Mouse (Mus musculus) bone marrow macrophage, adult 2 months (primary cell): ENCODE results near the gene Nynrin. TPM values are rescaled to one million over a fixed set of nuclear protein-coding genes. Genes with fewer than 3 reads are reported as not detected.
A peak's percentile ranks its signal among the peaks of the same experiment; 100 is the strongest.

Experiments
- H3K27ac ChIP-seq: 2 replicates; pipeline ENCODE4 v1.5.1; 2012; ENCODE audit warnings: low read depth, low read length; ENCODE audit not compliant: insufficient read depth
- H3K4me1 ChIP-seq: 2 replicates; pipeline ENCODE4 v1.6.1; 2012; ENCODE audit warnings: low read length; ENCODE audit not compliant: control insufficient read depth, insufficient read depth
- H3K4me3 ChIP-seq: 2 replicates; pipeline ENCODE4 v1.5.1; 2012; ENCODE audit warnings: mild to moderate bottlenecking, low read length, moderate library complexity; ENCODE audit not compliant: insufficient read depth
- CTCF ChIP-seq: IDR thresholded peaks from 2 replicates; pipeline ENCODE4 v1.5.1; 2012; ENCODE audit warnings: low read depth, mild to moderate bottlenecking, low read length, moderate library complexity
- POLR2A ChIP-seq: IDR thresholded peaks from 2 replicates; pipeline ENCODE4 v1.6.1; 2012; ENCODE audit warnings: mild to moderate bottlenecking, low read depth, low read length, borderline replicate concordance
- polyA plus RNA-seq: library from polyadenylated mRNA; stranded (reverse); fragments of >200 nt; gene quantifications from 2 replicates; pipeline ENCODE4 v1.2.4, GENCODE M21; 2012; ENCODE audit not compliant: missing spikeins, insufficient read depth, insufficient read length

Gene Nynrin
- polyA plus RNA-seq, 1 experiment, result 3.2 TPM

DNA sequence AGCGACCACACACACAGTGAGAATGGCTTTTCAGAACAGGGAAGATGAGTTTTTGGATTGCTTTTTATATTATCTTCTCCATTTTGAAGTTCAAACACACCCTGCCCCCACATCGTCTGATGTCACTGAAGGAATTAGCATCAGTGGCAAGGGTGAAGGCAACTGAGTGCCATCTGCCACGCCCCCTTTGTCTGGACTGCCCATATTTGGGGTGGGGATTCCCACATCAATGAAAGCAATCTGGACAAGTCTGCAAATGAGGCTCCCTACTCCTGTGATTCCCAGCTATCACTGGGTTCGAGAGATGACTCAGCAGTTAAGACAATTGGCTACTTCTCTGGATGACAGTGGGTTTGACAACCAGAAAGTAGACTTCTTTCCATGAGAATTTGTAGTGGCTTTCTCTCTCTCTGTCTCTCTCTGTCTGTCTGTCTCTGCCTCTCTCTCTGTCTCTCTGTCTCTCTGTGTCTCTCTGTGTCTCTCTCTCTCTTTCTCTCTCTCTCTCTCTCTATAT lies 12.9 kb upstream of the Nynrin start:
- Histone ChIP-seq H3K27ac (no peak overlapping the region), H3K4me1 (no peaks in the 10 kb centered on the region; the same call in 1 of the 2 replicates), H3K4me3 (no peak overlapping the region)
- no peak for TF ChIP-seq CTCF
- no peak for TF ChIP-seq POLR2A

DNA sequence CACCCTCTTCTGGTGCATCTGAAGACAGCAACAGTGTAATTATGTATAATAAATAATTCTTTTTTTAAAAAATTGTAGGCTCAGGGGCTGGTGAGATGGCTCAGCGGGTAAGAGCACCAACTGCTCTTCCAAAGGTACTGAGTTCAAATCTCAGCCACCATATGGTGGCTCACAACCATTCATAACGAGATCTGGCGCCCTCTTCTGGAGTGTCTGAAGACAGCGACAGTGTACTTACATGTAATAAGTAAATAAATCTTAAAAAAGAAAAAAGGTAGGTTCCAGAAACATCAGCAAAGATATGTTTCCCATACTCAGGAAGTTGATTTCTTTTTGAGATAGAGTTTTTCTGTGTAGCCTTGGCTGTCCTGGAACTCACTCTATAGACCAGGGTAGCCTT lies 11.0 kb upstream of the Nynrin start:
- Histone ChIP-seq H3K27ac (no peak overlapping the region), H3K4me3 (no peak overlapping the region), H3K4me1 (no peaks in the 10 kb centered on the region; the same call in 1 of the 2 replicates)
- TF ChIP-seq POLR2A (no peak), CTCF (no peak)

DNA sequence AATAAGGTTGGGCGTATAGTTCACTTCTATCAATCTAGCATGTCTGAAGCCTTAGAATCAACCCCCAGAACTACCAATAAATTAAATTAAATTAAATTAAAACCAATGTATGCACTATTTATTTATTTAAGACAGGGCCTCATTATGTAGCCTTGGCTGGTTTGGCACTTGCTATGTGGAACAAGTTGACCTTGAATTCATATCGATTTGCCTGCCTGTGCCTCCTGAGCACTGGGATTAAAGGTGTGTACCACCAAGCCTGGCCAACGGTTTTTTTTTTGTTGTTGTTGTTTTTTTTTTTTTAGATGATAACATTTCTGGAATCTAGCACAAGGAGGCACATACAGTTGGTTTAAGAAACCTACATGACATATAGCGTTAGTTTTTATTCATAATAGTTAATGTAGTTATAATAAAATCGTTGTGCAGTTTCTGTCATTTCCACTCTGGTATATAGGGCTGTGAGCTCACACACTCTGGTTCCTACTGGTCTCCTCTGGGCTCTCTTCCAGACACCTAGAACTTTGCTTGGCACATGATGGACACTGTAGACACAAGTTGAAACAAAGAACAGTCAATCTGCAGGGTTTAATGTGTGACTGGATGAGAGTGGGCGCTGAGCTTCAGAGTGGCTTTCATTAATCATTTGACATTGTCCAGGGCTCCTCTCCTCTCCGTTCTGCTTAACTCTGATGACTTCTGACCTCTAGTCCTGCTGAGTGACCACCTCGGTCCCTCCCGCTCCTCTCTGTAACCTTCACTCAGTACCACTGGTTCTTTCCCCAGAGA lies 8.1 kb upstream of the Nynrin start:
- H3K27ac ChIP-seq, result no peak overlapping the region
- no peak for TF ChIP-seq CTCF
- no peak for TF ChIP-seq POLR2A
- H3K4me1 ChIP-seq, result no peaks in the 10 kb centered on the region; the same call in 1 of the 2 replicates
- no peak overlapping the region for H3K4me3 ChIP-seq

DNA sequence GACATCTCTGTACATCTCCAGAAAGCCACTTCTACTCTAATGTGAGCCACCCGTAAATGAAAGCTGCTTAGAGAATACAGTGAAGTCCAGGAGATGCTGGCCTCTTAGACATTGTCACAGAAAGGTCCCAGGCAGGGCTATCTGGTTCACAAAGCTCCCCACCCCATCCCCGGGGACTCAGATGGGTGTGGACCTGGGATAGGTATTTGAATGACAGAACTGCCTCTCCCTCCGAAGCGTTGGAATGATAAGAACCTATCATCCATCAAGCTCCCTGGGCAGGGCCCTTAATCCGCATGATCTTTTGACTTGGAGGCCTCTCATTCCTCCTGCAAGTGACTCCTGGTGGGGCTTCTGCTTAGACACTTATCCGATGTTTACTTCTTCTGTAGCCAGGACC lies 2.9 kb upstream of the Nynrin start:
- TF ChIP-seq CTCF, result no peak
- no peak for TF ChIP-seq POLR2A
- no peak overlapping the region for H3K4me3 ChIP-seq
- H3K27ac ChIP-seq, result no peak overlapping the region
- H3K4me1 ChIP-seq, result 0 out of 2 replicates have a peak, but pooled peaks cover 3% of the 10 kb centered on the region

DNA sequence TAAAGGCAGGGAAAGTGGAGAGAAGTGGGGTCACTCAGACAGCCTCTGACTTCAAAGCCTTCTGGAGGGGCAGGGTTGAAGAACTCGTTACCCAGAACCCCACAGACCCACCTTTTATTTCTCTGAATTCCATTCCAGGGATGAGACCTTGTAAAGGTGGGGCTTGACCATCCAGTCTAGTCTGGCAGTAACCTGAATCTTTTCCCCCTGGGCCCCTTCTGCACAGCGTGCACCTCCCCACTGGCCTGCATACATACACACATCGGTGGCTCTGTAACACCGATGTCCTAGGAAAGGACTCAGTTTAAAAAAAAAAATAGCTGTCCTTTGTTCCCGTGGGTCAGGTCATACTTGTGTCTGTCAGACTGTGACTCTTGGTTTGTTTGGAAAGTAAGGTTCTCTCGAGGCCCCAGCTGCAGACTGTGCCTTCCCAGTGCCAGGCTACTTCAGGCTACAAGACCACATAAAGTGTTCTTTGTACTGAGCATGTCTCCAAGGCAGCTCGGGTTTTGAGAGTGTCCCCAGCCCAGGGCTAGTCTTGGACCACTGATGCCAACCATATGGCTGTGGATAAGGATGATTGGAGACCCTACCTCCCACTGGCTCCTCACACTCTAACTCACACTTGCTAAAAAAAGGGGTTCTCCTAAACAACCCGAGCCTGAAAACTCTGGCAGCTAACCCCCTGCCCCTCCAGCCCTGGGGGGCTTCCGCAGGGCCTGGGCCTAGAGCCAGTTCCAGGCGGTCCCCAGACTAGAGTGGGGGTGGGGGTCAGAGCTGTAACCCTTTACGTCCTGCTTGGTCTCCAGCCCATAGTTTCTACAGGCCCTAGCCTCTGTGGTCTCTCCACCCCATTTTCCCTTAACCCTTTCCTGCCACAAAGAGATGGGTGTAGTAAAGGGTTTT lies 911 bp upstream of the Nynrin start:
- Histone ChIP-seq H3K4me1 (0 out of 2 replicates have a peak, but pooled peaks cover 3% of the 10 kb centered on the region), H3K4me3 (no peak overlapping the region), H3K27ac (no peak overlapping the region)
- TF ChIP-seq CTCF, result no peak
- TF ChIP-seq POLR2A, result no peak

DNA sequence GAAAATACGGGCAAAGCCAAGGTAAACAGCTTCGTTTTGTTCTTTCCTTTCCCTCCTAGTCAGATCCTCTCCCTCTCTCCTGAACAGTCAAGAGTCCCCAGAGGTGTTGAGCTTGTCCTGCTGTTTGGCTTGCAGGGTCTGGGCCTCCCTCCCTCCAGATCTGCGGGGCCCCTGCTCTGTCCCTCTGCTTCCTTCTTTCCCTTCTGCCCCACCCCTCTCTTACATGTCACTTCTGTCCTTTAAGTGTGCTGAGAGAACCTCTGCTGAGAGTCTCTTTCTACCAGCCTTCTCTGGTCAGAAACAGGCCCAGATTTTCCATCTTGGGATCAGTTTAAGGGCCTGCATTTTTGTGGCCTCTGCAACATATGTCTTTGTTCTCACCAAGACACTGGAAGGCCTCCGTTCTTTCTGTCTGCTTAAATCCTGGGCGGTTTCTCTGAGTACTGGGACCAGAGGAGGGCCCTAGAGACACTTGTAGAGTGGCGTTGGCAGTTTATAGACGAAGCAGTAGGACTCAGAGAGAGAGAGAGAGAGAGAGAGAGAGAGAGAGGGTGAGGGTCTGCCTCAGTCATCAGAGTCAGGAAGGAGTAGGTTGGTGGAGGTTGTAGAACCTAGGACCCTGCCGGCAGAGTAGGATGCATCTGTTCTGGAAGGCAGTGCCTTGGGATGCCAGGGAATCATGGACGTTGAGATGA lies 743 bp downstream of the Nynrin start:
- no peak overlapping the region for H3K27ac ChIP-seq
- peak overlapping the region; percentile 45 for H3K4me3 ChIP-seq
- TF ChIP-seq POLR2A (no peak), CTCF (no peak)
- H3K4me1 ChIP-seq, result 0 out of 2 replicates have a peak, but pooled peaks cover 3% of the 10 kb centered on the region

DNA sequence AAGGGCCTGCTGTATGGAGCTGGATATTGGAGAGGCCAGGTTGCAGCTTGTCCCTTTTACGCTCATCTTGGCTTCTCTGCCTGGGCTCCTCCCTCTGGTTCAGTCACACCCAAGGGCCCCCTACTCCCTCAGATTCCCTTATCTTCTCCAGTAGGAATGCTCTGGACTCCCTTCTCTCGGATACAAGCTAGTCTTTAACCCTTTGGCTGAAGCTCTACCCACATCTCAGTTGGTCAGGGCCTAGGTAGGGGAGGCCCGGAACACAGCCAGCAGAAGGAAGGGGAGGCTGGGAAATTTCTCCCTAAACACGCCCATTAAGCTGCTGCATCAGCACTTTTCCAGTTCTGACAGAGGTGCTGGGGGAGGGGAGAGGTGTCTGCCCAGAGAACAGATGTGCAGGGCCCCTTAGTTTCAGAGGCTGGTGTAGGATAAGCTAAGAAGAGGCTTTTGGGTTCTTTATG lies 1.3 kb downstream of the Nynrin start:
- no peak overlapping the region for H3K4me3 ChIP-seq
- TF ChIP-seq POLR2A (no peak), CTCF (no peak)

DNA sequence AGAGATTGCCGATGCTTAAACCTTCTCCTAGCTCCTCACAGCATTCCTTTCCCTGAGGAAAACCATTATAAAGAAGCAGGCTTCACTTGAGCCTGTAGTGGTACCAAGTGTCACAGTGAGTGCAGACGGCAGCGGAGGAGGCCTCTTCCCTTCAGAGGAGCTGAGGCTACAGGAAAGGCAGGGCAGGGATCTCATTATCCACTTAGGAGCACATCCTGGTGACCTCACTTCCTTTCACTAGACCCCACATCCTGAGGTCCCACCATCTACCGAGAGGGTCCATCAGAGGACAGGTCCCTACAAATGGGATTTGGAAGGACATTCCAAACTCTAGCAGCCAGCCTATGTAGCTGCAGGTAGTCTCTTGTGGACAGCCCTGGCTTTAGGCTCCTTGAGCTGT lies 3.8 kb downstream of the Nynrin start:
- 0 out of 2 replicates have a peak, but pooled peaks cover 3% of the 10 kb centered on the region for H3K4me1 ChIP-seq
- no peak overlapping the region for H3K27ac ChIP-seq
- H3K4me3 ChIP-seq, result no peak overlapping the region
- TF ChIP-seq POLR2A, result no peak
- TF ChIP-seq CTCF, result no peak

More for the DNA sequence above, 1.3 kb downstream of the Nynrin start:
- 0 out of 2 replicates have a peak, but pooled peaks cover 3% of the 10 kb centered on the region for H3K4me1 ChIP-seq
- no peak overlapping the region for H3K27ac ChIP-seq

DNA sequence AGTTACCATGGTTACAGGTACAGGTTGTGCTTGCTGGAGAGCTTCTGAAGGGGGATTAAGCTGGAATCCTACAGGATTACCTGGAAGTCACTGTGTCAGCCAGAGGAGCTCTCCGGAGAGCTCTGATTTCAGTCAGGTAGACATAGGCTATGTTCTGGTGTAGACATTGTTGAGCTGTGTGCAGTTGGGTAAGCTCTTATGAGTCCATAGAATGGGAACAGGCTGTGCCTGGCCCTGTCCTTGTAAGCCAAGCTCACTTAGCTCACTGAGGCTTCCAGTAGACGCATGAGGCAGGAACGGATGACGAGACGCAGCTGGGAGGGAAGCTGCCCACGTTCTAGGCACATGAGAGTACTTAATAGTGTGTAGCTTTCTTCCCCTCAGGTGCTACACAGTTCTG lies 8.4 kb downstream of the Nynrin start:
- H3K4me3 ChIP-seq, result no peak overlapping the region
- H3K27ac ChIP-seq, result no peak overlapping the region
- H3K4me1 ChIP-seq, result no peaks in the 10 kb centered on the region
- TF ChIP-seq CTCF (no peak), POLR2A (no peak)

DNA sequence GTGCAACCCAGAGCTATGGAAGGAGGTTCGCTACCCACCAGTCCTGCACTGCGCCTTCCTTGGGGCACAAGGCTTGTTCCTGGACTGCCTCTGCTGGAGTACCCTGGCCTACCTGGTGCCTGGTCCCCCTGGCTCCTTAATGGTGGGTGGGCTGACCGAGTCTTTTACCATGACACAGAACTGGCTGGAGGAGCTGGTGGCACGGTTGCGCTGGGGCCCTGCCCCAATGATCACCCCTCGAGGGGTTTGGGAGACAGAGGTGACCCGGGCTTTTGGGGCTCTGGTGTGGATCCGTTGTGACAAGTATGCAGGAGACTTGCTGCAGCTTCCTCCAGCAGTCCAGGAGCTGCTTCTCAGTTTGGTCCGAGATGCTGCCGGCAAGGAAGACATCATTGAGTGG lies 9.2 kb downstream of the Nynrin start:
- Histone ChIP-seq H3K27ac (no peak overlapping the region), H3K4me3 (no peak overlapping the region), H3K4me1 (no peaks in the 10 kb centered on the region)
- no peak for TF ChIP-seq POLR2A
- no peak for TF ChIP-seq CTCF
